Mouse (Mus musculus): ENCODE results near the gene Cux1. TPM values are rescaled to one million over a fixed set of nuclear protein-coding genes. Genes with fewer than 3 reads are reported as not detected.

Gene Cux1
- polyA plus RNA-seq, 1 experiment = 42.1 TPM

DNA sequence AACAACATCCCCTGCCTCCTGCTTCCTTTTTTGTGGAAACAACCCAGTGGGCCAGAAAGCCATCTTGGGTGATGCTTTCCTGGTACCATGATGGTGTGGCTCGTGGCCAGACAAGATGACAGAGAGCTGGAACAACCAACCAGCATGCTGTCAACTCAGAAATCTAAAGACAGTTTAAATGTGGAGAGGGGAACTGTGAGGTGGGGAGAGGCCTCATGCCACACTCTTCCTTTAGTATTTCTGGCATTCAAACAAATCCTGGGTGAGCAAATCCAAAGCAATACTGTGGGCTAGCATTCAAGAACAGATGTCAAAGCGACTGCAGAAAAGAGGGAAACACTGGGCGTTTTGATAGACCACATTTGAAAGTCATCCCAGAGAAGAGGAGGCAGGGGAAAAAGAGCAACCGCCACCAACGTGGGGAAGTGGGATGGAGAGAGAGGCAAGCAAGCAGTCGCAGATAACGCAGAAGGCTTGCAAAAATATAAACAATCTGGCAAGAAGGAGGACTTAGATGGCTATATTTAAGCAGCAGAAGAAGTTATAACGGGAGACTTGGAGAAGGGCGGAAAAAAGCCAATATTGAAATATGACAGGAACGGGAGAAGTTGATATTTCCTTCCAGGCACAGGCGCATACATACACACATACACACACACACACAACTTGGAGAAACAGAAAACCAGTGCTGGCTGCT lies 79.7 kb downstream of the Cux1 start:
- Histone ChIP-seq H3K36me3 (ENCODE audit: control insufficient read depth, insufficient read depth, low read length) (peaks cover 11% of the 10 kb centered on the region), H3K27me3 (ENCODE audit: control insufficient read depth, insufficient read depth, low read length) (no peaks in the 10 kb centered on the region), H3K4me1 (ENCODE audit: control insufficient read depth, insufficient read depth, insufficient read length, low read length) (peaks cover 3% of the 10 kb centered on the region; the same call in 1 of the 2 replicates), H3K27ac (ENCODE audit: insufficient read depth, low read depth, low read length) (no peak overlapping the region), H3K4me3 (ENCODE audit: low read depth, low read length) (no peak overlapping the region)
- TF ChIP-seq CTCF (IDR thresholded peaks at IDR 0.05; ENCODE audit: extremely low read depth, insufficient read length, insufficient replicate concordance, low read depth, low read length) (no peak), POLR2A (IDR thresholded peaks at IDR 0.05; ENCODE audit: low read depth, low read length) (no peak)
- WGBS = 72% methylated on average over 11 of the region's 11 CpGs

GRCm38 (mm10) chr5:136486401-136486800 lies 80.9 kb downstream of the Cux1 start:
- no peak overlapping the region for H3K4me3 ChIP-seq (ENCODE audit: low read depth, low read length)
- no peak for TF ChIP-seq POLR2A (IDR thresholded peaks at IDR 0.05; ENCODE audit: low read depth, low read length)
- TF ChIP-seq CTCF (IDR thresholded peaks at IDR 0.05; ENCODE audit: extremely low read depth, insufficient read length, insufficient replicate concordance, low read depth, low read length) = no peak
- WGBS = 94% methylated on average over 3 of the region's 3 CpGs

GRCm38 (mm10) chr5:136485397-136485796 lies 81.9 kb downstream of the Cux1 start:
- no peak overlapping the region for H3K4me3 ChIP-seq (ENCODE audit: low read depth, low read length)
- H3K27ac ChIP-seq (ENCODE audit: insufficient read depth, low read depth, low read length) = no peak overlapping the region
- 92% methylated on average over 6 of the region's 6 CpGs for WGBS
- peaks cover 3% of the 10 kb centered on the region; the same call in 1 of the 2 replicates for H3K4me1 ChIP-seq (ENCODE audit: control insufficient read depth, insufficient read depth, insufficient read length, low read length)
- peaks cover 12% of the 10 kb centered on the region for H3K36me3 ChIP-seq (ENCODE audit: control insufficient read depth, insufficient read depth, low read length)
- no peak for TF ChIP-seq POLR2A (IDR thresholded peaks at IDR 0.05; ENCODE audit: low read depth, low read length)
- no peak for TF ChIP-seq CTCF (IDR thresholded peaks at IDR 0.05; ENCODE audit: extremely low read depth, insufficient read length, insufficient replicate concordance, low read depth, low read length)
- no peaks in the 10 kb centered on the region for H3K27me3 ChIP-seq (ENCODE audit: control insufficient read depth, insufficient read depth, low read length)

More at GRCm38 (mm10) chr5:136486401-136486800, 80.9 kb downstream of the Cux1 start:
- Histone ChIP-seq H3K4me1 (ENCODE audit: control insufficient read depth, insufficient read depth, insufficient read length, low read length) (peaks cover 3% of the 10 kb centered on the region; the same call in 1 of the 2 replicates), H3K27ac (ENCODE audit: insufficient read depth, low read depth, low read length) (no peak overlapping the region), H3K27me3 (ENCODE audit: control insufficient read depth, insufficient read depth, low read length) (no peaks in the 10 kb centered on the region), H3K36me3 (ENCODE audit: control insufficient read depth, insufficient read depth, low read length) (peaks cover 12% of the 10 kb centered on the region)

DNA sequence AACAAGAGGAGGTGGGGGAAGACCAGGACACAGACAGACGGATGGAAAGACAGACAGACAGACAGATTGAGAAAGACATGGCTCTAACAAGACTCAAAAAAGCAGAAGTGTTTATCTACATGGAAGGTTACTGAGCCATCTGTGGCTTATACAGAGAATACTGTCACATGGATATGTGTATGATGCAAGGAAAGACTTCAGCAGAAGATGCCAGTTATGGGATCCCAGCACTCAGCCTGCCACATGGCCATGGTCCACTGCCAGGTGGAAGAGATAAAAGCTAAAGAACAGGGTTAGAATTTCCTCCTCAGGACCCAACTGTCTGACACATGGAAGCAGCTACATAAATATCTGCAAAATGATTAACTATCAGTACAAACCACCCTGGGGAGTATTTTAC lies 84.9 kb downstream of the Cux1 start:
- H3K27me3 ChIP-seq (ENCODE audit: control insufficient read depth, insufficient read depth, low read length) = no peaks in the 10 kb centered on the region
- no peak overlapping the region for H3K4me3 ChIP-seq (ENCODE audit: low read depth, low read length)
- 81% methylated on average over 1 of the region's 1 CpGs for WGBS
- H3K4me1 ChIP-seq (ENCODE audit: control insufficient read depth, insufficient read depth, insufficient read length, low read length) = no peaks in the 10 kb centered on the region
- TF ChIP-seq CTCF (IDR thresholded peaks at IDR 0.05; ENCODE audit: extremely low read depth, insufficient read length, insufficient replicate concordance, low read depth, low read length) (no peak), POLR2A (IDR thresholded peaks at IDR 0.05; ENCODE audit: low read depth, low read length) (no peak)
- no peak overlapping the region for H3K27ac ChIP-seq (ENCODE audit: insufficient read depth, low read depth, low read length)
- H3K36me3 ChIP-seq (ENCODE audit: control insufficient read depth, insufficient read depth, low read length) = peaks cover 12% of the 10 kb centered on the region

DNA sequence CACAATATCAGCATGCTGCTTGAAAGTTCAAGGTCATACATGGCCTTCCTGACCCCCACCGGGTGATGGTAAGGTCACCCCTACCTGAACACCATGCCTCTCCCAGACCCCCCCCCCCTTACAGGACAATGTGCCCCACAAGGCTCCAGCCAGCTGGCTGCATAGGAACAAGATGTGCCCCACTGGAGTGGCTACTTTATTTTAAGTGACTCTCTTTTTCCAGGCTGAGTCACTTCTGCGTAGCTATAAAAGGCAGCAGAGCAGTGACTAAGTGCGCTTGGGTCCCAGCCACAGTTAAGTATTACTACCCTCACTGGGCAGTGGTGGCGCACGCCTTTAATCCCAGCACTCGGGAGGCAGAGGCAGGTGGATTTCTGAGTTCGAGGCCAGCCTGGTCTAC lies 86.7 kb downstream of the Cux1 start:
- H3K36me3 ChIP-seq (ENCODE audit: control insufficient read depth, insufficient read depth, low read length) = peaks cover 11% of the 10 kb centered on the region
- TF ChIP-seq CTCF (IDR thresholded peaks at IDR 0.05; ENCODE audit: extremely low read depth, insufficient read length, insufficient replicate concordance, low read depth, low read length) = no peak
- TF ChIP-seq POLR2A (IDR thresholded peaks at IDR 0.05; ENCODE audit: low read depth, low read length) = no peak
- H3K27ac ChIP-seq (ENCODE audit: insufficient read depth, low read depth, low read length) = no peak overlapping the region
- no peaks in the 10 kb centered on the region for H3K27me3 ChIP-seq (ENCODE audit: control insufficient read depth, insufficient read depth, low read length)
- no peaks in the 10 kb centered on the region for H3K4me1 ChIP-seq (ENCODE audit: control insufficient read depth, insufficient read depth, insufficient read length, low read length)
- 91% methylated on average over 7 of the region's 7 CpGs for WGBS
- no peak overlapping the region for H3K4me3 ChIP-seq (ENCODE audit: low read depth, low read length)

DNA sequence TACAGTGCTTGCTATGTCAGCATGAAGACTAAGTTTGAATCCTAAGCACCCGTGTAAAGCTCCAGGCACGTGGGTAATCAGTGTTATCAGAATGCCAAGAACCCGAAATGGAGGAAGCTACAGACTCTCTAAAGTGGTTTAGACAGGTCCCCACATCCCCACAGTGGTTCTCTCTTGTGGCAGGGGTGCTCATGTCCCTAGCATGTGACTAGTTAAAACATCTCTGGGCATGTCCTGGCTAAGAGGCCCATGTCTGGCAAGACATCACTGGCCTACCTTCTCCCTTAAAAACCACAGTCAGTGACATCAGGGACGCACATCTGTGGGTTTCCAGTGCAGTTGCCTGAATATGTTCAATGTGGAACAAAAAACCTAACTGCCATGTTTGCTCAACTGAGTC lies 87.5 kb downstream of the Cux1 start:
- TF ChIP-seq CTCF (IDR thresholded peaks at IDR 0.05; ENCODE audit: extremely low read depth, insufficient read length, insufficient replicate concordance, low read depth, low read length) = no peak
- no peak for TF ChIP-seq POLR2A (IDR thresholded peaks at IDR 0.05; ENCODE audit: low read depth, low read length)
- H3K27ac ChIP-seq (ENCODE audit: insufficient read depth, low read depth, low read length) = no peak overlapping the region
- WGBS = 64% methylated on average over 4 of the region's 4 CpGs

GRCm38 (mm10) chr5:136479024-136479763 lies 88.1 kb downstream of the Cux1 start:
- H3K4me3 ChIP-seq (ENCODE audit: low read depth, low read length) = no peak overlapping the region
- peaks cover 3% of the 10 kb centered on the region for H3K36me3 ChIP-seq (ENCODE audit: control insufficient read depth, insufficient read depth, low read length)
- no peak overlapping the region for H3K27ac ChIP-seq (ENCODE audit: insufficient read depth, low read depth, low read length)
- TF ChIP-seq CTCF (IDR thresholded peaks at IDR 0.05; ENCODE audit: extremely low read depth, insufficient read length, insufficient replicate concordance, low read depth, low read length) = no peak
- TF ChIP-seq POLR2A (IDR thresholded peaks at IDR 0.05; ENCODE audit: low read depth, low read length) = no peak
- H3K27me3 ChIP-seq (ENCODE audit: control insufficient read depth, insufficient read depth, low read length) = no peaks in the 10 kb centered on the region
- WGBS = 80% methylated on average over 6 of the region's 6 CpGs
- H3K4me1 ChIP-seq (ENCODE audit: control insufficient read depth, insufficient read depth, insufficient read length, low read length) = no peaks in the 10 kb centered on the region

More for the DNA sequence above, 87.5 kb downstream of the Cux1 start:
- H3K4me3 ChIP-seq (ENCODE audit: low read depth, low read length) = no peak overlapping the region
- H3K4me1 ChIP-seq (ENCODE audit: control insufficient read depth, insufficient read depth, insufficient read length, low read length) = no peaks in the 10 kb centered on the region
- H3K36me3 ChIP-seq (ENCODE audit: control insufficient read depth, insufficient read depth, low read length) = peaks cover 9% of the 10 kb centered on the region
- H3K27me3 ChIP-seq (ENCODE audit: control insufficient read depth, insufficient read depth, low read length) = no peaks in the 10 kb centered on the region
